Mouse (Mus musculus) liver, embryonic 14.5 days (tissue): ENCODE data around the gene Cdx2. TPM values are rescaled to one million over a fixed set of nuclear protein-coding genes. Genes with fewer than 3 reads are reported as not detected.

ENCODE experiments used
- ATAC-seq: fragments of 200-750 bp; cut with Nextera tagmentation; 2 replicates; pipeline ENCODE4 v1.8.0; 2017; ENCODE audit warnings: moderate number of reproducible peaks, mild to moderate bottlenecking, moderate library complexity; ENCODE audit not compliant: insufficient read depth
- DNase-seq, 3 experiments: peaks; one replicate each; pipeline ENCODE4 v3.0.0-alpha.2; 2012 to 2013; ENCODE audit warnings: low read depth in 3 of 3, low spot score in 3 of 3
- H3K27ac ChIP-seq: fragments of 300-500 bp; sonication (generic); 2 replicates; pipeline ENCODE4 v1.5.1; 2014; ENCODE audit warnings: moderate library complexity, mild to moderate bottlenecking, control low read depth, inconsistent platforms
- H3K27me3 ChIP-seq: fragments of 300-500 bp; sonication (generic); 2 replicates; pipeline ENCODE4 v1.6.1; 2014; ENCODE audit warnings: mild to moderate bottlenecking, low read length, moderate library complexity; ENCODE audit not compliant: control insufficient read depth, insufficient read depth
- H3K36me3 ChIP-seq: fragments of 300-500 bp; sonication (generic); replicated peaks from 2 replicates; pipeline ENCODE4 v1.6.1; 2014; ENCODE audit warnings: low read depth; ENCODE audit not compliant: control insufficient read depth, insufficient read depth
- H3K4me1 ChIP-seq, 2 experiments: fragments of 200-500 bp in 1 of 2; fragments of 300-500 bp in 1 of 2; sonication (generic) in 1 of 2; replicated peaks; 2 replicates each; pipeline ENCODE4 v1.6.1; 2012 to 2014; ENCODE audit warnings: antibody characterized with exemption in 1 of 2, inconsistent platforms in 1 of 2, low read length in 1 of 2; ENCODE audit not compliant: control insufficient read depth in 2 of 2, insufficient read depth in 2 of 2
- H3K4me2 ChIP-seq: fragments of 300-500 bp; sonication (generic); 2 replicates; pipeline ENCODE4 v1.6.1; 2014; ENCODE audit warnings: low read depth, mild to moderate bottlenecking, control low read depth, moderate library complexity
- H3K4me3 ChIP-seq, 2 experiments: fragments of 200-500 bp in 1 of 2; fragments of 300-500 bp in 1 of 2; sonication (generic) in 1 of 2; 2 replicates each; pipeline ENCODE4 v1.5.1; 2012 to 2014; ENCODE audit warnings: low read depth in 2 of 2, low read length in 2 of 2, mild to moderate bottlenecking in 2 of 2, control low read depth in 1 of 2, inconsistent platforms in 1 of 2, moderate library complexity in 1 of 2; ENCODE audit not compliant: insufficient read depth in 1 of 2
- H3K9ac ChIP-seq: fragments of 300-500 bp; sonication (generic); replicated peaks from 2 replicates; pipeline ENCODE4 v1.6.1; 2014; ENCODE audit warnings: mild to moderate bottlenecking, control low read depth, moderate library complexity
- H3K9me3 ChIP-seq: fragments of 300-500 bp; sonication (generic); 2 replicates; pipeline ENCODE4 v1.6.1; 2016; ENCODE audit warnings: low read length, mixed read lengths; ENCODE audit not compliant: control insufficient read depth
- CTCF ChIP-seq: IDR thresholded peaks from 2 replicates; pipeline ENCODE4 v1.5.1; 2016; ENCODE audit warnings: antibody characterized with exemption, low read depth, control low read depth
- EP300 ChIP-seq: IDR thresholded peaks from 2 replicates; pipeline ENCODE4 v1.6.1; 2016; ENCODE audit warnings: antibody characterized with exemption, low read depth
- WGBS: fragments of 180-500 bp; shearing (Covaris S2); extraction: QIAGEN DNeasy Blood & Tissue Kit; methylation state at CpG from one replicate; pipeline ENCODE4 v1.1.7; 2014; ENCODE audit not compliant: insufficient replicate concordance; 5-methylcytosine and 5-hydroxymethylcytosine counted together
- polyA plus RNA-seq, 2 experiments: library from polyadenylated mRNA; depleted of rRNA in 1 of 2; stranded (reverse) in 1 of 2; unstranded in 1 of 2; fragments of >200 nt; fragmentation: Nextera tagmentation in 1 of 2; extraction: Ambion mirVana in 1 of 2; gene quantifications; 2 replicates each; pipeline versions ENCODE4 v1.2.1 to v1.2.3; 2012 to 2014

Cdx2 gene
- polyA plus RNA-seq, 2 experiments, result not detected

DNA sequence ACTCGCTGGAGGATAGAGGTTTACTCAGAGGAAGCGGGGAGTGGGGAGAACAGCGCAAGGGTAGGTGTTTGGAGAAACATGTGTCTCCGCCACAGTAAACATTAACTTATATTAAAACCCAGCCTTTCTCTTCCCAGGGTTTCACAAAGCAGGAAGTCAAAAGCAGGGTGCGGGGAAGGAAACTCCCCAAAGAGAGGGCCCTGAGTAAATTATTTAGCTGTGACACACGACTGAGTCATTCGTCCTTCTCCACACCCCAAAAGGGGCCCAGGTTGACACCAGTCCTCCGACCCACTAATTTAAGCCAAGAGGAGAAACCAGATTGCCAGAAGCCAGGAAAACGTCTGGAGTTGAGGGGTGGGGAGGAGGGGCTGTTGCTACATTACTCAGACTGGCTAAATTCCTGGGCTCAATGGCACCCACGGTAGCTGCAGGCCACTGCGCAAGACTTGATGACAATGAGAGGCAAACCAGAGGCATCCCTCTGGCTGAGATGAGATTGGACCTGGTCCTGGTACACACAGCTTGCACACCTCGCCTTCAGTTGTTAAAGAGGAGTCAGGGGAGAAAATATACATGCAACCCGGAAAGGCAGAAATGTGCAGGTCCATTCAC lies 14.5 kb downstream of the Cdx2 start:
- peak overlapping the region; percentile 1; the same call in 1 of the 2 replicates for H3K4me2 ChIP-seq
- WGBS, result 19% methylated on average over 13 of the region's 13 CpGs
- peaks cover 0 to 6% of the 10 kb centered on the region in 2 experiments; a peak in 1 of 4 replicates for H3K4me1 ChIP-seq
- no peak overlapping the region for H3K4me3 ChIP-seq
- TF ChIP-seq CTCF (no peak), EP300 (no peak)
- H3K27me3 ChIP-seq, result peaks cover 7% of the 10 kb centered on the region
- no peaks in the 10 kb centered on the region for H3K36me3 ChIP-seq
- no peak overlapping the region for H3K27ac ChIP-seq
- no peak for DNase-seq
- no peak for ATAC-seq
- no peaks in the 10 kb centered on the region for H3K9me3 ChIP-seq
- no peak overlapping the region for H3K9ac ChIP-seq

DNA sequence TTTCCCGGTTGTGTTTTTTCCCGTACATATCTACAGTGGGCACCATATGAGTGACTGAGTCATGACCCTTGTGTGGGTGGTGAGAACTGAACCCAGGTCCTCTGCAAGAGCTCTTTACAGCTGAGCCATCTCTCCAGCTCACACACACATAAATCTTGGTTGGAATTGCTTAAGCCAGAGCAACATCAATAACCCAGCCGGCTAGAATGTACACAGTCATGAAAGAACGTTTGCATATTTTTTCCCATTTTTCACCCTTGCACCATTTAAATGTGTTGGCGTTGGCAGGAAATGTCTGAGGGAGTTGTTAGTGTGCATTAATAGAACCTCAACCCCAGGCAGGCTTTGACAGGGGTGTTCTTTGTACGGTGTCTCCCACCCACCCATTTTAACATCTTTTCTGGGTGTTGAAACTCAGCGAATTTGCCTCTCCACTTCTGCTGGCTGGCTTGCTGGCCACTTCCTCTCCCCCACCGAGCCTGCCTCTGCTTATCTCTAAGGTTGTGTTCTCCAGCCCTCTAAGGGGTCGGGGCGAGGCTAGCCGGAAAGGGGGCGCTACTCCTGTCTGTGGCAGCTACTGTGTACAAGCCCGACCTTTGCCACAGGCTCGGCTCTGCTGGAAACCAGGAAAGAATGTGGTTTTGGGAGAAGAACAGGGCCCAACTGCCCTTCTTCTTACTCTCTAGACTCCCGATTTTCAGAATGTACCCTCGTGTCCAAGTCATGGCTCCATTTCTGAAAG lies 15.1 kb downstream of the Cdx2 start:
- Histone ChIP-seq H3K9me3 (no peaks in the 10 kb centered on the region), H3K4me2 (peak overlapping the region; percentile 1; the same call in 1 of the 2 replicates), H3K27me3 (peaks cover 7% of the 10 kb centered on the region), H3K9ac (no peak overlapping the region), H3K36me3 (no peaks in the 10 kb centered on the region), H3K4me3 (no peak overlapping the region), H3K27ac (no peak overlapping the region), H3K4me1 (peaks cover 0 to 6% of the 10 kb centered on the region in 2 experiments; a peak in 1 of 4 replicates)
- ATAC-seq, result no peak
- DNase-seq, result no peak
- WGBS, result 7% methylated on average over 16 of the region's 16 CpGs
- no peak for TF ChIP-seq EP300
- TF ChIP-seq CTCF, result no peak

- Histone ChIP-seq H3K4me1 (no peaks in the 10 kb centered on the region), H3K9ac (no peak overlapping the region), H3K27me3 (peaks cover 5% of the 10 kb centered on the region), H3K27ac (no peak overlapping the region), H3K36me3 (no peaks in the 10 kb centered on the region), H3K4me2 (no peak overlapping the region), H3K4me3 (no peak overlapping the region), H3K9me3 (no peaks in the 10 kb centered on the region)
- WGBS, result 61% methylated on average over 4 of the region's 4 CpGs
- ATAC-seq, result no peak
- TF ChIP-seq EP300 (no peak), CTCF (peak; percentile 42; the same call in 1 of the 2 replicates)
- DNase-seq, result no peak
Observed at GRCm38 (mm10) chr5:147284365-147284764, 22.7 kb downstream of the Cdx2 start.

- TF ChIP-seq CTCF, result no peak
- no peak for TF ChIP-seq EP300
- H3K4me2 ChIP-seq, result no peak overlapping the region
- H3K4me1 ChIP-seq, result no peaks in the 10 kb centered on the region
- H3K9ac ChIP-seq, result no peak overlapping the region
- H3K36me3 ChIP-seq, result no peaks in the 10 kb centered on the region
- WGBS, result 1% methylated on average over 13 of the region's 13 CpGs
- H3K9me3 ChIP-seq, result no peaks in the 10 kb centered on the region
- no peak for DNase-seq
- no peak overlapping the region for H3K27ac ChIP-seq
- ATAC-seq, result no peak
- no peak overlapping the region for H3K4me3 ChIP-seq
- H3K27me3 ChIP-seq, result peaks cover 65% of the 10 kb centered on the region
Observed at GRCm38 (mm10) chr5:147277547-147277925, 29.5 kb downstream of the Cdx2 start.

GRCm38 (mm10) chr5:147276701-147277546 lies 30.1 kb downstream of the Cdx2 start:
- Histone ChIP-seq H3K9me3 (no peaks in the 10 kb centered on the region), H3K27ac (no peak overlapping the region), H3K36me3 (no peaks in the 10 kb centered on the region), H3K4me2 (no peak overlapping the region), H3K4me3 (no peak overlapping the region), H3K4me1 (no peaks in the 10 kb centered on the region), H3K27me3 (peaks cover 72% of the 10 kb centered on the region), H3K9ac (no peak overlapping the region)
- 3% methylated on average over 18 of the region's 18 CpGs for WGBS
- no peak for ATAC-seq
- DNase-seq, result no peak
- TF ChIP-seq CTCF (no peak), EP300 (no peak)
